10 mouse cellular contexts compared by ENCODE assay signal in the genomic region with DNA sequence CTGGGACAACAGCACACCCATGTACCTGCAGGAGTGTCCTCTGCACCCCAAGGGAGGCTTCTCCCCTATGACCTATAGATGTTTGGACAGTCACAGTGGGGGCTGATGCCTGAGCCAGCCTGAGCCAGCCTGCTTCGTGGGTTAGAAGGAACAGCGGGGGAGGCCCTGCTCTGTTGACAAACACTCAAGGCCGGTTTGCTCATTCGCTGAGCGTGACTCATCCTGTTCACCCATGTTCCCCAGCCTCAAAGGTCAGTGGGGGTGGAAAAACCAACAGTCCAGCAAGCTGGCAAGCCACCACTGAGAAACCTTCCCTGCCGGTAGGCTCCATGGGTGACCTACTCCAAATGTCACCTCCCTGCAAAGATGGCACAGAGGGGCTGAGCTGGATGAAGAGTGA. TPM values are rescaled to one million over a fixed set of nuclear protein-coding genes. Genes with fewer than 3 reads are reported as not detected.
DNase-seq lines count a peak whose midpoint lies in the region; ATAC-seq and TF ChIP-seq lines count a peak whose summit lies in the region.
"Had no signal": no experiment of that assay in that cellular context is flagged by ENCODE, and none has a peak within 500 bp of the region (broad histone marks: within the 10 kb centered on the region; RNA-seq: fewer than 3 reads in every experiment).

No protein-coding gene starts in this region.

- no peak overlapping the region for H3K27ac ChIP-seq in hindbrain, embryonic 15.5 days (replicated peaks)
- no peak overlapping the region for H3K27ac ChIP-seq in hindbrain, postnatal 0 days
- no peak overlapping the region for H3K27ac ChIP-seq in intestine, embryonic 14.5 days (ENCODE audit: low read depth)
- H3K27ac ChIP-seq in liver, embryonic 15.5 days (replicated peaks): peak overlapping the region; percentile 65
- no peak overlapping the region for H3K27ac ChIP-seq in heart, embryonic 11.5 days (ENCODE audit: low read depth, low read length)
- H3K27ac ChIP-seq: embryonic facial prominence, embryonic 13.5 days; layer of hippocampus, adult 2 months had no signal

- H3K9ac ChIP-seq in hindbrain, embryonic 15.5 days: no peak overlapping the region
- no peak overlapping the region for H3K9ac ChIP-seq in hindbrain, postnatal 0 days (replicated peaks; ENCODE audit: low read length)
- H3K9ac ChIP-seq in intestine, embryonic 14.5 days (ENCODE audit: low read length): no peak overlapping the region
- no peak overlapping the region for H3K9ac ChIP-seq in liver, embryonic 15.5 days
- H3K9ac ChIP-seq in heart, embryonic 11.5 days (ENCODE audit: low read depth, low read length): no peak overlapping the region
- H3K9ac ChIP-seq: embryonic facial prominence, embryonic 13.5 days had no signal

- intact Hi-C loops in heart, postnatal 14 days (cut with DNase I): no loop called here

- no peak for DNase-seq in hindbrain, postnatal 0 days (ENCODE audit: low spot score)
- DNase-seq in intestine, embryonic 14.5 days (ENCODE audit: low spot score): no peak
- DNase-seq in urinary bladder, postnatal 25 days (ENCODE audit: low spot score): peak; percentile 33
- DNase-seq in heart, postnatal 14 days: no peak
- DNase-seq in neural tube, embryonic 10.5 days (ENCODE audit: extremely low spot score, low spot score): no peak

- no peaks in the 10 kb centered on the region for H3K36me3 ChIP-seq in hindbrain, embryonic 15.5 days
- no peaks in the 10 kb centered on the region for H3K36me3 ChIP-seq in hindbrain, postnatal 0 days (ENCODE audit: insufficient read depth, low read length)
- H3K36me3 ChIP-seq in intestine, embryonic 14.5 days (ENCODE audit: control insufficient read depth, insufficient read depth, low read length): peaks cover 11% of the 10 kb centered on the region
- H3K36me3 ChIP-seq in liver, embryonic 15.5 days (replicated peaks): peaks cover 11% of the 10 kb centered on the region; the same call in 1 of the 2 replicates
- no peaks in the 10 kb centered on the region for H3K36me3 ChIP-seq in heart, embryonic 11.5 days (ENCODE audit: control insufficient read depth, insufficient read depth, low read length)

- 0 out of 2 replicates have a peak, but pooled peaks have one; percentile 19 for ATAC-seq in hindbrain, embryonic 15.5 days (ENCODE audit: low FRiP score, low read depth)
- ATAC-seq in hindbrain, postnatal 0 days: no peak; the same call in 1 of the 2 replicates
- 0 out of 2 replicates have a peak, but pooled peaks have one; percentile 54 for ATAC-seq in intestine, embryonic 14.5 days (replicated peaks; ENCODE audit: low FRiP score, low TSS enrichment, low read depth)
- ATAC-seq in liver, embryonic 15.5 days (ENCODE audit: insufficient read depth): peak; percentile 92
- no peak for ATAC-seq in heart, embryonic 11.5 days (replicated peaks; ENCODE audit: insufficient number of reproducible peaks, low FRiP score, low TSS enrichment)

- H3K27me3 ChIP-seq in hindbrain, embryonic 15.5 days: no peaks in the 10 kb centered on the region
- no peaks in the 10 kb centered on the region for H3K27me3 ChIP-seq in hindbrain, postnatal 0 days (ENCODE audit: insufficient read depth, low read length)
- no peaks in the 10 kb centered on the region for H3K27me3 ChIP-seq in intestine, embryonic 14.5 days (replicated peaks; ENCODE audit: control insufficient read depth, insufficient read depth, low read length)
- H3K27me3 ChIP-seq in liver, embryonic 15.5 days: no peaks in the 10 kb centered on the region
- no peaks in the 10 kb centered on the region for H3K27me3 ChIP-seq in heart, embryonic 11.5 days (ENCODE audit: control insufficient read depth, insufficient read depth, low read length)
- H3K27me3 ChIP-seq: embryonic facial prominence, embryonic 13.5 days had no signal

- TF ChIP-seq CTCF in hindbrain, postnatal 0 days (IDR thresholded peaks at IDR 0.05; ENCODE audit: low read depth): no peak

- 67% methylated on average over 6 of the region's 6 CpGs for WGBS in hindbrain, embryonic 15.5 days
- WGBS in hindbrain, postnatal 0 days: 59% methylated on average over 6 of the region's 6 CpGs
- WGBS in intestine, embryonic 14.5 days: 59% methylated on average over 6 of the region's 6 CpGs
- 54% methylated on average over 6 of the region's 6 CpGs for WGBS in liver, embryonic 15.5 days (ENCODE audit: insufficient replicate concordance)
- WGBS in heart, embryonic 11.5 days (ENCODE audit: insufficient replicate concordance): 62% methylated on average over 6 of the region's 6 CpGs

- no peak overlapping the region for H3K4me2 ChIP-seq in hindbrain, embryonic 15.5 days
- H3K4me2 ChIP-seq in hindbrain, postnatal 0 days (ENCODE audit: low read depth, low read length): no peak overlapping the region
- no peak overlapping the region for H3K4me2 ChIP-seq in intestine, embryonic 14.5 days (ENCODE audit: low read length)
- no peak overlapping the region for H3K4me2 ChIP-seq in liver, embryonic 15.5 days
- no peak overlapping the region for H3K4me2 ChIP-seq in heart, embryonic 11.5 days
- H3K4me2 ChIP-seq: embryonic facial prominence, embryonic 13.5 days had no signal

- H3K4me1 ChIP-seq in hindbrain, embryonic 15.5 days (replicated peaks): 0 out of 2 replicates have a peak, but pooled peaks cover 7% of the 10 kb centered on the region
- H3K4me1 ChIP-seq in hindbrain, postnatal 0 days (ENCODE audit: insufficient read depth, low read length): no peaks in the 10 kb centered on the region
- H3K4me1 ChIP-seq in intestine, embryonic 14.5 days (replicated peaks; ENCODE audit: control insufficient read depth, insufficient read depth, low read length): 0 out of 2 replicates have a peak, but pooled peaks cover 6% of the 10 kb centered on the region
- H3K4me1 ChIP-seq in liver, embryonic 15.5 days (replicated peaks): peaks cover 19% of the 10 kb centered on the region
- peaks cover 9% of the 10 kb centered on the region for H3K4me1 ChIP-seq in heart, embryonic 11.5 days (ENCODE audit: control insufficient read depth, insufficient read depth, low read length)

- no peak overlapping the region for H3K4me3 ChIP-seq in hindbrain, embryonic 15.5 days
- no peak overlapping the region for H3K4me3 ChIP-seq in hindbrain, postnatal 0 days (ENCODE audit: low read length)
- no peak overlapping the region for H3K4me3 ChIP-seq in intestine, embryonic 14.5 days (ENCODE audit: low read depth, low read length)
- no peak overlapping the region for H3K4me3 ChIP-seq in liver, embryonic 15.5 days (replicated peaks)
- H3K4me3 ChIP-seq in heart, embryonic 11.5 days (ENCODE audit: low read depth, low read length): no peak overlapping the region
- H3K4me3 ChIP-seq: embryonic facial prominence, embryonic 13.5 days; layer of hippocampus, adult 2 months had no signal

- H3K9me3 ChIP-seq in hindbrain, embryonic 15.5 days: no peaks in the 10 kb centered on the region
- no peaks in the 10 kb centered on the region for H3K9me3 ChIP-seq in hindbrain, postnatal 0 days (ENCODE audit: low read length)
- no peaks in the 10 kb centered on the region for H3K9me3 ChIP-seq in intestine, embryonic 14.5 days (ENCODE audit: control insufficient read depth, low read length)
- H3K9me3 ChIP-seq in liver, embryonic 15.5 days (replicated peaks): no peaks in the 10 kb centered on the region
- no peaks in the 10 kb centered on the region for H3K9me3 ChIP-seq in heart, embryonic 11.5 days (replicated peaks; ENCODE audit: control insufficient read depth, low read length)
- H3K9me3 ChIP-seq: embryonic facial prominence, embryonic 13.5 days had no signal

RNA-seq across cellular contexts. Expression of gene Rell1, which starts 32.0 kb away (rescaled TPM):
- polyA plus RNA-seq in hindbrain, embryonic 15.5 days (2015; fragmentation: Nextera tagmentation; extraction: Ambion mirVana): 8.8 and 9.5 TPM in 2 replicates
- total RNA-seq in hindbrain, postnatal 0 days (2014; rRNA removed): 2.5 and 4.0 TPM in 2 replicates
- polyA plus RNA-seq in hindbrain, postnatal 0 days (2015; fragmentation: Nextera tagmentation; extraction: Ambion mirVana): 7.6 and 7.9 TPM in 2 replicates
- 10.5 and 12.3 TPM in 2 replicates for polyA plus RNA-seq in intestine, embryonic 14.5 days (2014; fragmentation: Nextera tagmentation; extraction: Ambion mirVana)
- polyA plus RNA-seq in liver, embryonic 15.5 days (2015; fragmentation: Nextera tagmentation; extraction: Ambion mirVana): 8.8 and 9.2 TPM in 2 replicates
- 6.6 and 8.3 TPM in 2 replicates for polyA plus RNA-seq in heart, embryonic 11.5 days (2014; fragmentation: Nextera tagmentation; extraction: Ambion mirVana)
- 10 to 100 TPM; 14.0 to 15.1 TPM for total RNA-seq in heart, postnatal 14 days (2021)

Comparison
In these comparisons a context has a peak if more than half of its experiments do, and no peak if none do; other contexts are left out.
1. ATAC-seq: peak in hindbrain, embryonic 15.5 days (single experiment), intestine, embryonic 14.5 days (single experiment) and liver, embryonic 15.5 days (single experiment); none in hindbrain, postnatal 0 days (single experiment) and heart, embryonic 11.5 days (single experiment).